Mouse (Mus musculus) Patski (cell line): ENCODE data around the gene Faap20. TPM values are rescaled to one million over a fixed set of nuclear protein-coding genes. Genes with fewer than 3 reads are reported as not detected.

Experiments used
- ATAC-seq: fragments of 100-300 bp; one replicate; pipeline ENCODE4 v1.8.0; 2021
- CTCF ChIA-PET: fragments of 350-600 bp; sonication (Branson Sonifier 250); formaldehyde crosslinking; loops from one replicate; lab custom pipeline; 2022; ENCODE audit warnings: inconsistent platforms; lab: Charles Lee
- POLR2A ChIA-PET: fragments of 350-600 bp; sonication (Branson Sonifier 250); formaldehyde crosslinking; loops from one replicate; lab custom pipeline; 2022; ENCODE audit warnings: antibody characterized with exemption, inconsistent platforms; lab: Charles Lee
- DNase-seq: peaks from one replicate; pipeline ENCODE4 v3.0.0-alpha.2; 2011; ENCODE audit warnings: low read depth, low spot score
- H3K27me3 ChIP-seq: fragments of 371-371 bp; one replicate; pipeline ENCODE4 v1.5.1; 2021
- CTCF ChIP-seq: fragments of 100-300 bp; IDR thresholded peaks from one replicate; pipeline ENCODE4 v1.5.1; 2021
- in situ Hi-C: fragments of 300-500 bp; cut with MboI; formaldehyde crosslinking; loops from 3 replicates; pipeline ENCODE4 v1.11.1; 2018; ENCODE audit warnings: low pct_unique_long_range_greater_than_20kb, mixed read lengths
- polyA plus RNA-seq: library from polyadenylated mRNA; unstranded; gene quantifications from one replicate; pipeline ENCODE4 v1.2.3, GENCODE M21; 2021

Gene Faap20
- polyA plus RNA-seq, 1 experiment from 2014 or later: 25.5 TPM

DNA sequence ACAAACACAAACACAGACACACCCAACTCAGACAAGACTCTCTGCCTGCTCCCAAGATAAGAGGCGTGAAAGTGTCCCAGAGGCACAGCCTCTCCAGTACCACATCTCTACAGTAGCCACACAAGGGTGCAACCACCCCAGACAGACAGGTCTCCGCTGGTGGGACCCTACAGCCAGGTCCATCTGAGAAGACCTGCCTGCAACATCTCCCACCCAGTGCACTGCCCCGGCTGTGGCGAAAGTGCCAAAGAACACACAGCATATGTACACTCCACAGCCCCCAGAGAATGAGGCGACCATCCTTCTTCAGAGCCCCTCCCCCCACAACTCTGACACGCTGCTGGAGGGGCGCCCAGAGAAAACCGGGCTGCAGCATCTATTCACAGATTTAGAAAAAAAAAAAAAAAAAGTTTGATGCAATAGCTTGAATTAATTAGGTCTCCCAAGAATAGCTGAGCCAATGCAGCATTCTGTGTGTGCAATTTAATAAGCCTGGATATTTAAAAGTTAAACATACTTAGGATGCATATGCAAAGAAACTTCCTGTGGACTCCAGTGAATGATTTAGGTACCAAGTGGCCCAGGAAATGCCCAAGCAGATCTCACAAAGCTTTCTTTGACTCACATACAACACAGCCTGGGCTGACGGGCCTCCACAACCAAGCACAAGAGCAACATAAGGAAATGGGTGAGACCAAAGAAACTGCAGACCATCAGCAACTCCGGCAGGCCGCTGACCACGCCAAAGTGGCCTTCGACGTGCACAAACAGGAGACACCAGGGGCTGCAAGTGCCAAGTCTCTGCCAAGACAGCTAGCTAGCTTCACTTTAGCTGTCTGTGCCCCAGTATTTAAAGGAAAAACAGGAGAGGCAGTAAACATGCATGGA, 29.1 kb upstream of the Faap20 start:
- ChIA-PET POLR2A (interaction anchor here (0.6 to 4.9 kb wide), 7 partner anchors 9 to 113 kb away, joined by 3 to 28 read pairs (median 4); partner anchors contain the start of gene Faap20), CTCF (interaction anchor here (1.1 to 1.5 kb wide), 3 partner anchors 29 to 127 kb away, joined by 4 to 5 read pairs (median 4); partner anchors contain the start of gene Faap20)
- in situ Hi-C loops: no loop called here
- no peak for ATAC-seq
- DNase-seq: no peak
- no peaks in the 10 kb centered on the region for H3K27me3 ChIP-seq
- TF ChIP-seq CTCF: no peak

DNA sequence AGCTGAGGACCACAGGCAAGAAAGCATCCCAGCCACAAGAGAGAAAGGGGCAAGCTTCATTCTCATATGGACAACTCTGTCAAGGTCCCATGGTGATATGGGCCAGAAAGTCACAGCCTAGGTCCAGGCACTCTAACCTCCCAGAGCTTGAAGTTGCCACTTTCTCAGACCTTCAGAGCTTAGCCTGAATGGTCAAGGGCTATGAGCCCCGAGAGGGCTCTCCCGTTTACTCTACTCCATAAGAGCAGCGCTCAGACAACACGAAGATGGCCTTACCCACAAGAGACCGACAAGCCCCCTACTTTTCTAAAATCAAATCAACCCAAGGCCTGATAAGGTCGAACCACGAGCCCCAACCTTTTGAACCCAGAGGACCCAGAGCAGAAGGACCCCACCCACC, 28.5 kb upstream of the Faap20 start:
- ChIA-PET POLR2A (interaction anchor here (0.6 to 4.9 kb wide), 6 partner anchors 10 to 114 kb away, joined by 3 to 28 read pairs (median 8); partner anchors contain the start of gene Faap20), CTCF (interaction anchor here (1.1 to 1.5 kb wide), 3 partner anchors 28 to 127 kb away, joined by 3 to 4 read pairs (median 4); partner anchors contain the start of gene Faap20)
- no peak for TF ChIP-seq CTCF
- in situ Hi-C loops: no loop called here
- ATAC-seq (no peak), DNase-seq (no peak)
- H3K27me3 ChIP-seq: no peaks in the 10 kb centered on the region

DNA sequence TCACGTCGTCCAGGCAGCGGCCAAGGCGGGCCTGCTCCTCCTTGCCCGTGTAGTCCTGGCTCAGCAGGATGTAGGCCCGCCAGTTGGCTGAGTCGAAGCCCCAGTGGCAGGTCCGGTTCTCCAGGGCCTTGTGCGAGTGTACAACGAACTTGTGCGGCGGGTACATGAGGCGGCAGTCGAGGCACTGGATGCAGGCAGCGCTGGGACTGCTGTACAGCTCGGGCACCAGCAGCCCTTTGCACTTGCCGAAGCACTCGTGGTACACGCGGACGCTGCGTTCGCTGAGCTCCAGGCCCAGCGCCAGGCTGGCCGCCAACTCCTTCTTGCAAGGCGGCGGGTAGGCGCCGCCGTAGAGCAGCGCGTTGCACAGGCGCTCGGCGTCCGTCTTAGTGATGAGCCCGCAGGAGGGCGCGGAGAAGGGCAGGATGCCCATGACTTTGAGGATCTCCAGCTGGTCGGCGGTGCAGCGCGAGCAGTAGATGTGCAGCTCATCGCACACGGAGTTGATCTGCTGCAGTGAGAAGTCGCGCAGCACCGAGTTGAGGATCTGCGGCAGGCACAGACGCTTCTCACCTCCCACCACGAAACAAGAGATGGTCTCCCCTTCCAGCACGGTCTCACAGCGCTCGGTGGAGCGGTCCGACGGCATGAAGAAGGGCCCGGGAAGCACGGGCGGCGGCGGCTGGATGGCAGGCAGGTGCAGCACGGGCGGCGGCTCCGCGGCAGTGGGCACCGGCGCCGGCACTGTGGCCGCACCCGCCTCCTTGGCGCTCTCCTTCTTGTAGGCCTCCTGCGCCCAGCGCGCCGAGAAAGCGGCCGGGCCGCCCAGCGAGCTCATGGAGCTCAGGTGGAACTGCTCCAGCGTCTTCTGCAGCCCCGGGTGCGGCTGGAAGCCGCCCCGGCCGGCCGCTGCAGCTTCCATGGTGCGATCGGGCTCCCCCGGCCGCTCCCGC, 27.7 kb upstream of the Faap20 start:
- CTCF ChIA-PET: interaction anchor here (1.1 to 1.6 kb wide), 3 partner anchors 14 to 29 kb away, joined by 3 to 4 read pairs (median 3); partner anchors contain the start of gene Faap20
- no peaks in the 10 kb centered on the region for H3K27me3 ChIP-seq
- ATAC-seq (no peak), DNase-seq (no peak)
- no peak for TF ChIP-seq CTCF
- POLR2A ChIA-PET: interaction anchor here (2.0 to 4.9 kb wide), 3 partner anchors 13 to 27 kb away, joined by 12 to 28 read pairs (median 27); partner anchors contain the start of gene Faap20
- in situ Hi-C loops: no loop called here

DNA sequence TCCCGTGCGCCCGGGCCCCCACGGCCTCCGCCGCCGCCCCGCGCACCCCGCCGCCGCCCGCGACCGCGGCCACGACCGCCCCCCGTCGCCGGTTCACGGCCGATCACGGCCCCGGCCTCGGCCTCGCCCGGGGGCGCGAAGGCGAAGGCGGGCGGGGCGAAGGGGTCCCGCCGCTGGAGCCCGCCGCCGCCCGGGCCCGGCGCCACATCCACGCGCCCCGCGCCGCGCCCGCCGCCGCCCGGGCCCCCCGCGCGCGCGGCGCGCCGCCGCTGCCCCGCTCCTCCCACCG, 27.1 kb upstream of the Faap20 start, which contains the start of gene Ski:
TSS of gene Ski (minus strand) at position 41 of the 289 bp plus-strand sequence.
- CTCF ChIA-PET: interaction anchor here (1.1 to 3.7 kb wide), 4 partner anchors 11 to 129 kb away, joined by 3 to 19 read pairs (median 8); partner anchors contain the start of gene Faap20
- DNase-seq: no peak
- POLR2A ChIA-PET: interaction anchor here (2.0 to 4.9 kb wide), 3 partner anchors 13 to 27 kb away, joined by 12 to 28 read pairs (median 27); partner anchors contain the start of gene Faap20
- no peak for TF ChIP-seq CTCF
- in situ Hi-C loops: no loop called here
- no peak for ATAC-seq
- no peaks in the 10 kb centered on the region for H3K27me3 ChIP-seq

DNA sequence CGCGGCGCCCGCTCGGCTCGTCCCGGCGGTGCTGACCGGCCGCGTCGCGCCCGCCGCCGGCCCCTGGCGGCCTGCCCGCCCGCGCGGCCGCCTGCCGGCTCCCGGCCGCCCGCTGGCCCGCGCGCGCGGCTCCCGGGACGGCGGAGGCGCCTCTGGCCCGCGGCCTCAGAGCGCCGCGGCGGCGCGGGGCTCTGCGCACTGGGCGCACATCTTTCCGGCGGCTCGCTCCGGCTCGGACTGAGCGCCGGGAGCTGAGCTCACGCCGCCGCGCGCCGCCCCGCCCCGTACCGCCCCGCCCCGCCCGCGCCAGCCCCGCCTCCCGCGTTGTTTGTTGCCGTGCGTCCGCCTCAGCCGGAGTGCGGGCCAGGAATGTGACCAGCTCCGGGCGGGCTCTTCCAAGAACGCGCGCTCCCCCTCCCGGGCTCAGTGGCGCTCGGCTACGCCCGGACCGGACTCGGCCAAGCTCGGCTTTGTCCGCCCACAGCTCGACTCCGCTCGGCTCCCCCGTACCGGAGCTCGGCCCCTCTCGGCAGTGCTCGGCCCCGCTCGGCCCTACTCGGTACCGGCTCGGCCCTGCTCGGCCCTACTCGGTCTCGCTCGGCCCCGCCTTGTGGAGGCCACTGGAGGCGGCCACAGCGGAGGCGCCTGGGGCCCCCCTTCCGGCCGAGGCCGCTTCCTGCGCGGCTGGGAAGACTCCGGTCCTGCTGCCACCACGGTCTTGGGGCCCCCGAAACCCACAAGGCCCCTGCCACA, 26.6 kb upstream of the Faap20 start:
- no peaks in the 10 kb centered on the region for H3K27me3 ChIP-seq
- no peak for TF ChIP-seq CTCF
- DNase-seq: no peak
- CTCF ChIA-PET: interaction anchor here (1.1 to 3.7 kb wide), 4 partner anchors 11 to 129 kb away, joined by 3 to 19 read pairs (median 8); partner anchors contain the start of gene Faap20
- in situ Hi-C loops: no loop called here
- POLR2A ChIA-PET: interaction anchor here (0.8 to 4.9 kb wide), 6 partner anchors 10 to 125 kb away, joined by 3 to 28 read pairs (median 4); partner anchors contain the start of gene Faap20
- ATAC-seq: peak; percentile 86

DNA sequence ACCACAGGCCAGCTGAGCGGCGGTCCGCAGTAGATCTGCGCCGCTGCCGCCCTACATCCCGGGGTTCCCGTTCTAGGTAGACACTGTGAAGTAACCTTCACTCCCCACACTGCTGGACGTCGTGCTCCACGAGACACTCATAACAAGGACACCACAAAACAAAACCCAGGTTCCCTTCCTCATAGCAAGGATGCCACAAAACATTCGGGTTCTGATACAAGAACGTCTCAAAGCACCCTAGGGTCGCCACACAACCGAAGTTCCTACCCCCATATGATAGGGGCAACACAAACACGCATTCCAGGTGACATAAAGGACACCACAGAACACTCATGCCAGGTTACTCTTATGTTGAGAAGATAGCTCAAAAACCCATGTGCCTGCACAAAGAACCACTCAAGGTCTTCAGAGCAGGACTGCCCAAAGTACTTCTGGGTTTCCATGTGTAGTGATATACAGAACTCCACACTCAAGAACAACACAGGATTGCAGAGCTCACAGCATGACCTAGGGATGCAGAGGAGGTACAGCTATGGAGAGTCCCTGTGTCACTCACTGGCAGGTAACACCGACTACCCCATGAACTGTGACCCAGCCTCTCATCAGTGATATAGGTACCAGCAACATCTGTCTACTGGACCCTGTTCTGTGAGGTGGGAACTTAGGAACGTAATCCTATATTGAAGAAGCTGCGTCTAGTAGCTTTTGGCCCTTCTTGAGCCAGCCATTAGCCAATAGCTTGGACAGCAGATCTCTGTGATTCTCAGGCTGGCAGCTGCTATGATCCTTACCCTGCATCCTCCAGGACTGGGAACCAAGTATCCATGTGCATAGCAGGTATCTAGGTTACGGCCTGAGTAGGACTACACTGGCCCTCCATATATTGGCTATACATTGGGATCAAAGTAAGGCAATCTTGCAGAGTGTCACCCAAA, 25.7 kb upstream of the Faap20 start:
- no peak for ATAC-seq
- POLR2A ChIA-PET: interaction anchor here (0.8 to 4.7 kb wide), 5 partner anchors 10 to 126 kb away, joined by 3 to 28 read pairs (median 3); partner anchors contain the start of gene Faap20
- DNase-seq: no peak
- CTCF ChIA-PET: interaction anchor here (1.1 to 3.7 kb wide), 4 partner anchors 10 to 130 kb away, joined by 3 to 19 read pairs (median 8); partner anchors contain the start of gene Faap20
- no peak for TF ChIP-seq CTCF
- H3K27me3 ChIP-seq: no peaks in the 10 kb centered on the region
- in situ Hi-C loops: no loop called here

DNA sequence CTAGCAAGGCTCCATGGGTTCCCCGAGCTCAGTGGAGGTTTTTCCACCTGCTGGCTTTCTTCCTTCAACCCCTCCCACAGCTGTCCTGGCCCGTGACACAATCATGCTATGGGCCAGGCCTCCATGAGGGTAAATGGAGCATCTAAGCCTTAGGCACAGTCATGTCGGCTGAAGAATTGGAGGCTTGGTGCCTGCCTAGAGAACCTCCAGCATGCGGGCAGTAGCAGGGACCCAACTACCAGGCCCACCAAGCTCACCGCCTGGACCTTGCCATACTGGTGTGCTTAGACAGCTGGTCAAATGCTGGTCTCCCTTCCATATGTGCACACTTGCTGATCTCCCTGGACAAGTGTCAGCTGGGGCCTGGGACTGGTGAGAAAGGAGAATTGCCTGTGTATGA, 23.7 kb upstream of the Faap20 start:
- CTCF ChIA-PET: interaction anchor here (3.7 kb wide), 1 partner anchor 22 kb away, joined by 19 read pairs; the partner anchor contains the start of gene Faap20
- no peaks in the 10 kb centered on the region for H3K27me3 ChIP-seq

DNA sequence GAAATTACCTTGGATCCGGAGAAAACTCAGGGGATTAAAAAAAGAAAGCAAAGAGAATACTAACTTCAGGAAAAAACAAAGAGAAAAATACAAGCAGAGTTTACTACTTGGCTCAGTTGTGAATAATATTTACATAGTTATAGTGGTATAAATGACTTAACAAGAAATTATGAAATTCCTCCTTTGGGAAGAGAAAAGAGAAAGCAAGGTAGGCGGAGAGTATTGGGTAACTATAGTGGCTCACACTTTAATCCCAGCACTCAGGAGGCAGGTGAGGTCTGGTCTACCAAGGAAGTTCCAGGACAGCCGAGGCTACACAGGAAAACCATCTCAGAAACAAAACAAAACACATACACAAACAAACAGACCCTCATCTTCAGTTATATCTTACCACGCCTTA, 21.6 kb upstream of the Faap20 start:
- TF ChIP-seq CTCF: no peak
- ATAC-seq: no peak
- no peaks in the 10 kb centered on the region for H3K27me3 ChIP-seq
- POLR2A ChIA-PET: no interaction called here
- in situ Hi-C loops: loop anchor here (25.0 kb wide), 1 partner anchor 341 kb away; the partner anchor contains the start of gene Fam213b
- CTCF ChIA-PET: no interaction called here
- no peak for DNase-seq

More for the DNA sequence above, 23.7 kb upstream of the Faap20 start:
- POLR2A ChIA-PET: no interaction called here
- no peak for ATAC-seq
- TF ChIP-seq CTCF: no peak
- in situ Hi-C loops: loop anchor here (25.0 kb wide), 1 partner anchor 339 kb away; the partner anchor contains the start of gene Fam213b
- DNase-seq: no peak
